Mouse (Mus musculus) brown adipose tissue, adult 24 weeks (tissue): ENCODE results near the gene Ccdc12. TPM values are rescaled to one million over a fixed set of nuclear protein-coding genes. Genes with fewer than 3 reads are reported as not detected.
A peak's percentile ranks its signal among the peaks of the same experiment; 100 is the strongest.

Source experiments
- H3K27ac ChIP-seq: fragments of 200-500 bp; replicated peaks from 2 replicates; pipeline ENCODE4 v1.5.1; 2012; ENCODE audit warnings: low read depth, mild to moderate bottlenecking, low read length
- H3K4me1 ChIP-seq: fragments of 200-500 bp; 2 replicates; pipeline ENCODE4 v1.6.1; 2012; ENCODE audit warnings: low read length, mixed read lengths; ENCODE audit not compliant: control insufficient read depth, insufficient read depth, insufficient read length
- H3K4me3 ChIP-seq: fragments of 200-500 bp; 2 replicates; pipeline ENCODE4 v1.5.1; 2012; ENCODE audit warnings: low read depth, mild to moderate bottlenecking, low read length, moderate library complexity; ENCODE audit not compliant: insufficient read depth
- polyA plus RNA-seq: library from polyadenylated mRNA; stranded (reverse); fragments of >200 nt; gene quantifications from 2 replicates; pipeline ENCODE4 v1.2.4, GENCODE M21; 2012; ENCODE audit not compliant: missing spikeins, insufficient read depth, insufficient read length

Ccdc12 gene
- polyA plus RNA-seq, 1 experiment, result 46.2 TPM

- no peaks in the 10 kb centered on the region for H3K4me1 ChIP-seq
- H3K27ac ChIP-seq, result no peak overlapping the region
- no peak overlapping the region for H3K4me3 ChIP-seq
Observed at GRCm38 (mm10) chr9:110633882-110634281, 22.4 kb upstream of the Ccdc12 start.

GRCm38 (mm10) chr9:110635225-110635624 lies 21.1 kb upstream of the Ccdc12 start:
- Histone ChIP-seq H3K4me3 (no peak overlapping the region), H3K27ac (no peak overlapping the region), H3K4me1 (no peaks in the 10 kb centered on the region)

DNA sequence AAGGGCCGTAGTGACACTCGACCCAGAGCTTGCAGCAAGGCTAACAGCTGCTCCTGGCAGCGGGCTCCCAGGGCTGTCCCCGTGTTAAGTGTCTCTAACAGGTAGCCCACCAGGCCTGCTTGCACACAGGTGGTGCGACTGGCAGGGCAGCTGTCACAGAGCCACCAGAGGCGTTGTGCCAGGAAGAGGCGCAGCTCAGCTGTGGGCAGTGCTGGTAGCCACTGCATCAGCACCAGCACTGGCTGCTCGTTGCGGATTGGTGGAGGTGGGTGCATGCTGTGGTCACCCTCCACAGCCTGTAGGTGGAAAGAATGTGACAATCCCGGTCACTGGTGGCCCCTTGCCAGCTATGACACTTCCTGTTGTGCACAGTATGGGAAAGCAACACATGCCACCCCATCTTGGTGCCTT lies 17.7 kb upstream of the Ccdc12 start:
- no peak overlapping the region for H3K27ac ChIP-seq
- H3K4me3 ChIP-seq, result no peak overlapping the region
- no peaks in the 10 kb centered on the region for H3K4me1 ChIP-seq

DNA sequence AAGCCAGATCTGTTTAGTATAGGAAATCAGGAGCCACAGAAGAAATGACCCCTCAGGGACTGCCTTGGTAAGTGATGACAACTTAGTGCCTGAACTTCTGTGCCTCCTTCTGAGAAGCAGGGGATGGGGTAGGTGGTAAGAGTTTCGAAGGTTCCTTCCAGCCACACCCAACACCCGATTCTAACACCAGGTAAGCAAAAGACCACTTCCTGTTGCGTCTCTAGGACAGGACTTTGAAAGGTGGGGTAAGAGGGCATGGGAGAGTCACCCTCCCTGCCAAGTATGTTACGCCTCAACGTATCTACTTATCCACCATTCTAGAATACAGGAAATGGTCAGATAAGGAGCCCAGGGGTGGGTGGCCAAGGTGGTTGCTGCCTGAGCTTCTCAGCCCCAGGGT lies 15.3 kb upstream of the Ccdc12 start:
- Histone ChIP-seq H3K27ac (no peak overlapping the region), H3K4me3 (no peak overlapping the region), H3K4me1 (peaks cover 13% of the 10 kb centered on the region)

- H3K4me1 ChIP-seq, result peaks cover 13% of the 10 kb centered on the region
- no peak overlapping the region for H3K4me3 ChIP-seq
- H3K27ac ChIP-seq, result no peak overlapping the region
Observed at GRCm38 (mm10) chr9:110642812-110643524, 13.3 kb upstream of the Ccdc12 start.

GRCm38 (mm10) chr9:110643787-110644186 lies 12.5 kb upstream of the Ccdc12 start:
- no peak overlapping the region for H3K4me3 ChIP-seq
- H3K4me1 ChIP-seq, result peaks cover 13% of the 10 kb centered on the region
- no peak overlapping the region for H3K27ac ChIP-seq

- H3K4me1 ChIP-seq, result peaks cover 13% of the 10 kb centered on the region
- no peak overlapping the region for H3K4me3 ChIP-seq
Observed at GRCm38 (mm10) chr9:110644295-110644694, 12.0 kb upstream of the Ccdc12 start.

DNA sequence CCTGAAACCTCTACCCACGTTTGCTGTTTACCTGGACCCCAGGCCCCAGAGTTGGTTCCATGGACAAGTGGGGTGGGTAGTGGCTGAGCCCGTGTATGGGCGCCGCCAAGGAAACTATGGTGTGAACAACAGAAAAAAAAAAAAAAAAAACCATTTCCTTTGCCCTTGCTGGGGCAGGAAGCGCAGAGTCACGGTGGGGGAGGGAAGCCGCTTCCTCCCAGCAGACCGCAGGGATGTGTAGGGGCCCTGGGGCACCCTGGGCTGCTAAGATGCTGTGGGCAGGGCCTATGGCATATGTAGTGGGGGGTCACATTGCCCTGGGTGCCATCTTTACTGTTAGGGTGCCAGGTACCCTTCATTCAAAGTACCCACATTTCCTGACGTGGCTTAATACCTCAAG lies 11.1 kb upstream of the Ccdc12 start:
- Histone ChIP-seq H3K4me1 (peaks cover 13% of the 10 kb centered on the region), H3K27ac (peak overlapping the region; percentile 39), H3K4me3 (no peak overlapping the region; the same call in 1 of the 2 replicates)

More at GRCm38 (mm10) chr9:110644295-110644694, 12.0 kb upstream of the Ccdc12 start:
- no peak overlapping the region for H3K27ac ChIP-seq

GRCm38 (mm10) chr9:110649775-110650174 lies 6.5 kb upstream of the Ccdc12 start:
- H3K4me3 ChIP-seq, result no peak overlapping the region
- peaks cover 13% of the 10 kb centered on the region for H3K4me1 ChIP-seq
- no peak overlapping the region for H3K27ac ChIP-seq

- Histone ChIP-seq H3K4me1 (peaks cover 8% of the 10 kb centered on the region; the same call in 1 of the 2 replicates), H3K27ac (peak overlapping the region; percentile 94), H3K4me3 (peak overlapping the region; percentile 75)
Observed at GRCm38 (mm10) chr9:110651931-110652722, 4.2 kb upstream of the Ccdc12 start.

GRCm38 (mm10) chr9:110652963-110653654 lies 3.2 kb upstream of the Ccdc12 start:
- peak overlapping the region; percentile 75 for H3K4me3 ChIP-seq
- peak overlapping the region; percentile 73 for H3K27ac ChIP-seq
- H3K4me1 ChIP-seq, result peaks cover 11% of the 10 kb centered on the region

DNA sequence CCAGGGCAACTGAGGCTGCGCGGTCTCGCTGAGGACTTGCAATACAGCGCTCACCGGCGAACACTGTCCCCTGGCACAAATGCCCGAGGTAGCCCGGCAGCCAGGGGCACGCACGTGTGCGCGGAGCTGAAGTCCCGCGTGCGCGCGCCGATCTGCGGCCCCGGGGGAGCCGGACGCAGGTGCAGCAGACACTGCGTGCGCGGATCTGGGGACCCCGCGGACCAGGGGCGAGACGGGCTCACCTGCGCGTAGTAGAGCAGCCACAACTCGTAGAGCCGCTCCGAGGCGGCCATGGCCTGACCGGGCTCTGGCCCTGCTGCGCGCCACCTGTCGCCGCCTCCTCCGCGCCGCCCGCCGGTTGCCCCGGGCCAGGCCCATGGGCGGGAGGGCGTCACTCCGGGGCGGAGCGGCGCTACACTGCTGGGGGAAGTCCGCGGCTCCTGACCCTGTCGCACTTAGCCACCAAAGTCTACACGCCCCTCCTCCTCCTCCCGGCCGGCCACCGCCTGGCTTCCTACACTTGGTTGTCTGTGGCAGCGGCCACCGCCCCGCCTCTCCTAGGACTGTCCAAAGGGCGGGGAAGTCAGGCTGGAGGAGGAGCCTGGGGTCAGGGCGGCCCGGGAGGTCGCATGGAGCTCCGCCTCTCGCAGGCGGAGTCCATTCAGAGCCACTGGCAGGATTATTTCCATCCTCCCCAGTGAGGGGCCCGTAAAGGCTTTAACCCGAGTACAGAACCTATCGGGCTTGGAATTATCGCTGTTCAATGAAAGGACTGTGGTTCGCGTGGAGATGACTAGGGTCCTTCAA lies 2.4 kb upstream of the Ccdc12 start, which contains the start of gene Nbeal2:
Gene Nbeal2, minus strand, starts transcription at position 507 of the 807 bp plus-strand sequence.
- Histone ChIP-seq H3K4me1 (peaks cover 12% of the 10 kb centered on the region), H3K4me3 (peak within 1 kb of the TSS; percentile 75), H3K27ac (peak within 1 kb of the TSS; percentile 73)

DNA sequence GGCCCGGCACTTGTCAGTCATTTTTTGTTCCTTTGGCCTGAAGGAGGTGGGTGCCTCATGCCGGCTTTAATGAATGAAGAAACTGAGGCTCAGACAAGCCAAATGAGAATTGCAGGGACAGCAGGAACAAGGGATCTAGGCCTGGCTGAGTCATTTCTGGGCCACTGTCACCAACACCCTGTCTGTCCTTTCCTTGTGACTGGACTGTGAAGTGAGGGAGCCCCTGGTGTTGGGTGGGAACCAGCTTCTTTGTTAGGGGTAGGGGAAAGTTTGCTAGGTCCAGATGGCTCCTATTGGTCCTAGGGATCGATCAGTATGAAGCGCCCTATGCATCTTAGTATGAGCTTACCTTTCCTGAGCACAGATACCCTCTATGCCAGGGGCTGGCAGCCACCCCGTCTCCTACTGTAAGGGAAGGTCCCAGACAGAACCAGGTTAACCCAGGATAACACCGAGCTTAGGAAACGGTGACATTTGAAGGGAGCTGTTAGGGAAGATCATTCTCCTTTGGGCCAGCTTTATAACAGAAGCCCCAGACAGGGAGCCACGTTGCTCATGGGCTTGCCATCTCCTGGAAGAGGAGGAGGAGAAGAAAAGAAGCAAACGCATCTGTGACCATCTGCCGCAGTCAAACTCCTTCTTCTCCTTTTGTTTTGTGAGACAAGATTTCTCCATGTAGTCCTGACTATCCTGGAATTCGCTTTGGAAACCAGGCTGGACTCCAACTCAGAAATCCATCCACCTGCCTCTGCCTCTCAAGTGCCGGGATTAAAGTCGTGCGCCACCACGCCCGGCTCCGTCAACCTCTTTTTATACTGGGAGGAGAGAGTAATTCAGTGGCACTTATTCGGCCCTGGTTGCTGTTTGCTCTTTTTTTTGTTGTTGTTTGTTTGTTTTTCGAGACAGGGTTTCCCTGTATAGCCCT lies 1.3 kb upstream of the Ccdc12 start:
- Histone ChIP-seq H3K4me3 (no peak overlapping the region), H3K27ac (no peak overlapping the region), H3K4me1 (peaks cover 15% of the 10 kb centered on the region)

GRCm38 (mm10) chr9:110655651-110656007 lies 674 bp upstream of the Ccdc12 start:
- Histone ChIP-seq H3K4me3 (peak overlapping the region; percentile 47; the same call in 1 of the 2 replicates), H3K4me1 (peaks cover 15% of the 10 kb centered on the region), H3K27ac (peak overlapping the region; percentile 26; the same call in 1 of the 2 replicates)
